Mouse (Mus musculus): ENCODE results near the gene Pik3ip1.

DNA sequence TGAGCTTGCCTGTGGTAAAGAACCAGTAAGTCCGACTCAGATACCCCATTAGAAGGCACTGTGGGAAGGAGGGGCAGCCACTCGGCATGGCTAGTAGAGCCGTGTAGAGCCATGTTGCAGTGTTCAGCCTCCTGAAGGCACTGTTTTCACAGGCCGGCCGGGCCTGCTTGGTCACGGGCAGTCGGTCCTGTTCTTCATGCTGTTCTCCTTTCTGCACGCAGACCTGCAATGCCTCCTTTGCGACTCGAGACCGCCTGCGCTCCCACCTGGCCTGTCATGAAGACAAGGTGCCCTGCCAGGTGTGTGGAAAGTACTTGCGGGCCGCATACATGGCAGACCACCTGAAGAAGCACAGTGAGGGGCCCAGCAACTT lies 31.4 kb upstream of the Pik3ip1 start:
- TF ChIP-seq CTCF (IDR thresholded peaks at IDR 0.05; ENCODE audit: control insufficient read depth, insufficient read depth, insufficient read length), result no peak
- no peak for TF ChIP-seq MYOD1 (IDR thresholded peaks at IDR 0.05; ENCODE audit: control insufficient read depth, insufficient read length, low read depth)
- no peak for TF ChIP-seq USF1 (IDR thresholded peaks at IDR 0.05; ENCODE audit: low read depth)
- no peak for TF ChIP-seq FOSL1 (IDR thresholded peaks at IDR 0.05; ENCODE audit: insufficient read depth, low read length, poor library complexity, severe bottlenecking)
- TF ChIP-seq CEBPB (IDR thresholded peaks at IDR 0.05; ENCODE audit: low read depth), result no peak
- no peak for TF ChIP-seq MYOG (IDR thresholded peaks at IDR 0.05; ENCODE audit: control insufficient read depth, extremely low read depth, insufficient read length)

Data from C2C12 (cell line).